Mouse (Mus musculus) cerebellum, postnatal 14 days (tissue): ENCODE results near the gene Ror2.
A peak's percentile ranks its signal among the peaks of the same experiment; 100 is the strongest.

Source experiments
- DNase-seq, 2 experiments: peaks; one replicate each; pipeline ENCODE4 v3.0.0; 2021; ENCODE audit warnings: mixed read lengths in 2 of 2

Gene Ror2

DNA sequence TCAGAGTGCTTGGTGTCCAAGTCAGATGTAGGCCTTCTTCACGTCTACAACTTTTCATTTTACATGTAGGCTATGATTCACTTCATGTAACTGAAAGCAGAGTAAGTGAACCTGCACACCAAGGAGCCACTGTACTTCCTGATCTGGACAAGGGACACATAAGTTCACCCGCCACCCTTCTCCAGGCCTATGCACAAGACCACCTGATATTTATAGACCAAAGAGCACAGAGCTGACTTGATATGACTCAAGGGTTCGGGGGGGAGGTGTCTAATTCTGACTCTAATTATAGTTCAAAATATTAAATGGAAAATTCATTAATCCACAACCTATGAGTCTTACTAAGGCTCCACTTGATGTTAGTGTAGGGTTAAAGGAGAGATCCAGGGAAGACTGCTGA is 14.3 kb downstream of the Ror2 start:
- DNase-seq = no peak

DNA sequence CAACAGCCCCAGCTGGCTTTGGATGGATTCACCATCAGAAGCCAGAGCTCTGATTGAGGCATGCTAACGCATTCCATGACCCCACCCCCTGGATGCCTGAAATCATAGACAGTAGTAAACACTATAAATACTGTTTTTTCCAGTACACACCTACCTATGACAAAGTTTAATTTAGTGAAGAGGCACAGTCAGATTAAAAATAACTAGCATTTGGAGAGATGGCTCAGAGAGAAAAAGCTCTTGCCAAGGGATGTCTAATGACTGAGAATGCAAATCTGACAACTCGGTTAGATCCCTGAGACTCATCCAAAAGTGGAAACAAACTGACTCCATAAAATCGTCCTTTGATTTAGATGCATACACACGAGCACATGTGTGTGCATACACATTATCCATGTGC is 15.4 kb downstream of the Ror2 start:
- DNase-seq = no peak

DNA sequence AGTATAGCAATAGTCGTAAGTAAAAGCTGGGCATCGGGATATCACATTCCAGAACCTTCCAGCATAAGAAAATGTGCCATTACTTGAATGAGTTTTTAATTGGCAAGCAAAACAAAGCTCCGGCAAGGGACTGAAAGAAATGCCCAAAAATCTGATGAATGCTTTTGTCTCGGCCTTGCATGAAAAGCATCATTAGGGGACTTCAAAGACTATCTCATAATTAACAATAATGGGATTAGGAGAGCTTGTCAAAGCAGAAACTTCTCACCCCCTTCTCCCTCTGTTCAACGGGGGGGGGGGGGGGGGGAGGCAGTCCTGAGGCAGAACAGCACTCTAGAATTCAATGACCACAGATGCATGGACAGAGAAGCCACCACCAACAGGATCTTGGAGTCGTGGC is 17.4 kb downstream of the Ror2 start:
- DNase-seq = no peak

- no peak for DNase-seq
These were observed 18.1 kb downstream of the Ror2 start for GRCm38 (mm10) chr13:53267849-53268248.

DNA sequence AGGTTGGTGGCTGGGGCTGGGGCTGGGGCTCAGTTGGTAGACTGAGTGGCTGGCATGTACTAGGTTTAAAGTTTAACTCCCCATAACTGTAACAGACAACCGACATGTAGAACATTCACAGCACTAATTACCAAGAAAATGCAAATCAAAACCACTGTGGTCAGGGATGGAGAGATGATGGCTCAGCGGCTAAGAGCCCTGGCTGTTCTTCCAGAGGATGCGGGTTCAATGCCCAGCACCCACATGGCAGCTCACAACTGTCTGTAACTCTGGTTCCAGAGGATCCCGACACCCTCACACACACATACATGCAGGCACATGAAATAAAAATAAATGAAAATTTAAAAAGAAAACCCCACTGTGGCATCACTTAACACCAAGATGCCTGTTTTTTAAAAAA is 18.8 kb downstream of the Ror2 start:
- no peak for DNase-seq

- DNase-seq = no peak
These were observed 19.4 kb downstream of the Ror2 start for GRCm38 (mm10) chr13:53266543-53266951.

GRCm38 (mm10) chr13:53264896-53265295 is 21.0 kb downstream of the Ror2 start:
- no peak for DNase-seq

DNA sequence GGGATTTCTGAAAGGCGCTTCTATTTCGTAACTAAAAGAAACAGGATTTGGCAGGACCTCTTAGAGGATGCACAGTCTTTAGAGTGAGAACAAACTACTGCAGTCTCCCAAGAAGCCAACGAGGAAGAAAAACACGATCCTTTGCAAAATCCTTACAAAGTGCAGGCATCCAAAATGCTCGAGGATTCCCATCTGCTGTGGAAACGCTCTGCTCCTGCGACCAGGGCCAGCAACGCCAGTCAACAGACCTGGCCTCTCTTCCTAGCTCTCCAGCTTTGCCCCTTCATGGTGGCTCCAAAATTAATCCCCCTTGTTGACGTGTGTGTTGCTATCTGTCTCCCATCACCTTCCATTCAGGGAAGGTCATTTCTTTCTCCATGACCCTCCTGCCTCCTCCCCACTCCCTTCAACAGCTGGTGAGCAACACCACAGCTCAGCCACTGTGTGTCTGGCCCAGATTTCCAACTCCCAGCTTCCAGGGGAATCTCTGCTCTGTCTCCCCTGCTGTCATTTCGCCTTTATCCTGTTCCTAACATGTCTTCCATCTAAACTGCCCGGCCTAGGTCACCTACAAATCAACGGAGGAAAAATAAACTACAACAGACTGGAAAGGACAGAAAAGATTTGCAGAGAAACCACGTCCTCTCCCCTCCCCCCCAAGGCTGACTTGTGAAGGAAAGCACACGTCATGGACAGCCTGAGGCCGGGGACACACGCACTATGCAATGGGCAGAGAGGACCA is 23.2 kb downstream of the Ror2 start:
- DNase-seq = no peak

- DNase-seq = peak; percentile 34 to 46
These were observed 24.7 kb downstream of the Ror2 start for GRCm38 (mm10) chr13:53261106-53261771.

GRCm38 (mm10) chr13:53258943-53259342 is 27.0 kb downstream of the Ror2 start:
- DNase-seq = no peak

DNA sequence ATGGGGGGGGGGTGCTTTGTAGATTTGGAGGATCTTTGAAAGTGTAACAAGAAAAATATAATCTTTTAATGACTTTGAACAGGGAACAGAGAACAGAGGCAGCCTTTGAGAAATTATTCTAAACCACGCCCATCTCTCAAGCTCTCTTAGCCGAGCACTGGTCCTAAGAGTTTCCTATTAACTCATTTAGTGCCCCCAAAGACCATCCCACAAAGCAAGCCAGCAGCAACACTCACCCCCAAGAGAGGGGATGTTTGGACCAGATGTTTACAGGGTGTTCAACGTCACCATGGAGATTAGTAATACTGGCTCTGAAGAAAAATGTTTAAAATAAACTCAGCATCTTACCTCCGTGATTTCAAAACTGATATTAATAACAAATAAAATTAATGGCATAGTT is 27.4 kb downstream of the Ror2 start:
- no peak for DNase-seq

- DNase-seq = no peak
These were observed 32.7 kb downstream of the Ror2 start for GRCm38 (mm10) chr13:53253255-53253654.

DNA sequence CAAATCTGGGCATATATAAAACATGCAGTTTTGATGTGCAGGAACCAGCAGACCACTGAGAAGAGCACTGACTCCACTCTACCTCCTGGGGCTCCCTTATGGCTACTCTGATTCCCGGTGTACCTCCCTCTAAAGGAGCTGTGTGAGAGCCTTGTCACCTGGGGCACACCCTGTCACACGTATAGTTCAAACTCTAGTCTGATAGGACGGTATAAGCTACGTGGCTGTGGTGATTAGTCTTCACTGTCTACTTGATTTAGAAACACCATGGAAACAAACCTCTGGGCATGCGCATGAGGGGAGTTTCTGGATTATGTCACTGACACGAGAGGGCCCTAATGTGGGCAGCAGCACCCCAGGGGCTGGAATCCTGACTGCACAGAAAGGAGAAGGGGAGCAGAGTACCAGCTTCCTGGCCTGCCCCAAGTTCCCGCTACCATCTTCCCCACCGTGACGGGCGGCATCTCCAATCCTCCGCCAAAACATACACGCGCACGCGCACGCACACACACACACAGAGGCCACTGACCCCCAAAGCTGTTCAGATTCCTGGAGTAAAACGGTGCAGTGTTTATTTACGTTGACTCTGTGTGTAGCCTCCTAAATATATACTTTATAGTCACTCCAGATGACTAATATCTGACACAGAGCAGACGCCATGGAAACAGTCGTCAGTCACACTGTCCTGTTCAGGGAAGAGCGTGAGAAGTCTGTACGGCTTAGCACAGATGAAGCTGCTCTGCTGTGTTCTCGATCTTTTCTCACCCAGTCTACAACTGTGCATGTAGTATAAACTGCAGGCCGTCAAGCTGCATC is 37.1 kb downstream of the Ror2 start:
- DNase-seq = no peak

DNA sequence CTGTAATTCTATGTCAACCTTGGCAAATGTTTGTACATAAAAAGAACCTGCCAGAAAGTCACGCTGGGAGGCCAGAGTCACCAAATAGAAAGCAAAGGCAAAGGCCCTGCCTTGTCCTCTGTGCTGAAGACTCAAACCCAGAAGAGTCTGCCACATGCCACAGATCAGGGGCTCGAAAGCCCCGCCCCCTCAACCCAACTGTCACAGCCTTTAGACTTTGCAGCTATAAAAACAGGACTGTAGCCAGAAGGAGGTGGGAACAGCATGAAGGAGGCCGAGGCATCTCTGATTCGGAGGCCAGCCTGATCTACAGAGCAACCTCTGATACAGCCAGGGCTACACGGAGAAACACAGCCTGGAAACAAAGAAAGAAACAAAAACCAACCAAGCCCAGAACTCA is 37.8 kb downstream of the Ror2 start:
- peak in 1 of 2 experiments; percentile 24 for DNase-seq

DNA sequence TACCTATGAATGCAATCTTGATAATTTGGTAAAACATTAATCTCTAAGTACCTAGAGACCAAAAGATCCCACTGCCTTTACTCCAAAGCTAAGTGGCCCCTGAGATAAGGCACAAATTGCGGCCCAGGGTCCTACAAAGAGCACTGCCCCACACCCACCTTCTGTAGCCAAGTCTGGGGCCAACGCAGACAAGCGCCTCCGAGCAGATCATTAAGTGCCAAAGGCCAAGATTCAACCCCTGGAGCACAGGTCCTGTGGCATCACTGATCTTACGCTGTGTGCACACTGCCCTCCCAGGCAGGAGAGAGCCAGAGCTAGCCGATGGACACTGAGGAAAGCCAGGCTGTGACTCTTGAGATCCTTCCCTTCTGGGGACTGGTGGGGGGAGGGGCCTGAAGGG is 38.7 kb downstream of the Ror2 start:
- no peak for DNase-seq

DNA sequence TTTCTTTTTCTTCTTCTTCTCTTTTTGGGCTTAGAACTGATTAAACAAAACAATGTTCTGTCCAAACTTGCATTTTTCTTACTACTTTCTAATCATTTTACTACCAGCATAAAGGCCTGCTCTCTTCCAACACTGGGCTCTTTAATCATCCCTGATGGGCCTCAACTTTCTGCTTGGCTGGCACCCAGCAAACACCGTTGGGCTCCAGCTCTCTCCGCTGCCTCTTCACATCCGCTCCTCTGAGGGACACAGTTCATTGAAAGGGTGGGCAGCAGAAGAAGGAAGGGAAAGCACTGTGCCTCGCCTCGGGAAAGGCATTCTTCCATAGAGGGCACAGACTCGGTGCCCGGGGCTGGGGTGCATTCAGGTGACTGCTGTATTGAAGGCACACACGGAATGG is 41.8 kb downstream of the Ror2 start:
- DNase-seq = no peak

DNA sequence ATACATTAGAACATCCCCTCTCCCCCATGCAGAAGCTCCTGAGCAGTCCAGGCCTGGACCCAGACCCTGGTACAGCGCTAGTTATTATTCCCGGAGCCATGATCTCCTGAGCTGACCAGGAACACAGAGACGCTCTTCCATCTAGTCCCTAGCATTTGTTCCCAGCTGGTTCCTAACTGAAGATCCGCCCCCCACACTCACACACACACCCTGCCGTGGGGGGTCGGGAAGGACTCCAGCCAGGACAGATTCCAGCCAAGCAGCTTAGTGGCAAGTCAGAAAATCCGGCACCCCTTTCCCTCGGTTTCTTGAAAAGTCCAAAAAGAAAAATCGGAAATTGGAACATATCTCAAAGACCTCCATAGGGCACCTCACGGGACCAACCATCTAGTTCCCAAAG is 48.5 kb downstream of the Ror2 start:
- peak; percentile 38 to 54 for DNase-seq

DNA sequence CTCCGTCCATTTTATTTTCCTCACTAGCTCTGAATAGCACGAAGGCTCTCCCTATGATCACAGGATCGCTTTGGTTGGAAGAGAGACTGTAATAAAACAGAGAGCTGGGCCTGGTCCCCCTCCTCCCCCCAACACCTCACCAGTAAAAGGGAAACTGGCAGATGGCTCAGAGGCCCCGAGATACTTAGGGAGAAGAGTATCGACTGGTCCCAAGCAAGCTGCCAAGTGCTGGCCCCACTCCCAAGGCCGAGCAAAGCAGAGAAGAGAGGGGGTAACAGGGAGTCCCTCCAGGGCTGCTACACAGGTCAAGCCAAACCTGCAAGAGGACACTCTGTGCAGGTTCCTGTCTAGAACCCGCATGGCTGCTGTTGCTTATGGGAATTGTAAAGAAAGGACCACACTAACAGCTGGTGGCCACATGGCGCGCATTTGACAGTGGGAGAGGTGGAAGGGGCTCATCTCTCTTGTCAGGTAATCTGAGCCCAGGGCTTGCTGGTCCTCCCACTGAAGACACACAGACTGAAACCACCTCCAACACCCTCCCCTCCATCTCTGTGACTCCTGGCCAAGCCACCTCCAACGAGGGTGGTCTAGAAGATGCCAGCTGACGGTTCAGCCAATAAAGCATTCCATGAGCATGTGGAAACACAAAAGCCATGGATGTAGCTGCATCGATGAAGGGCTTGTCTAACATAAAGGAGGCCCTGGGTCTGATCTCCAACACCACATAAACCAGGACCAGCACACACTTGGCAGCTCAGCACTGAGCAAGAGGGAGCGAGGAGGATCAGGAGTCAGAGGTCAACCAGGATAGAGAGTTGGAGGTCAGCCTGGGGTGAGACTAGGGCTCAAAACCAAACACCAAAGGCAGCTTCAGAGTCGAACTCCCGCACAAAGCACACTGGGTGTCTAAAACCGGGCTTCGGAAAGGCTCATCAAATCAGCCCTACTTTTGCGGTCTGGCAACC is 49.2 kb downstream of the Ror2 start:
- peak; percentile 78 to 82 for DNase-seq

DNA sequence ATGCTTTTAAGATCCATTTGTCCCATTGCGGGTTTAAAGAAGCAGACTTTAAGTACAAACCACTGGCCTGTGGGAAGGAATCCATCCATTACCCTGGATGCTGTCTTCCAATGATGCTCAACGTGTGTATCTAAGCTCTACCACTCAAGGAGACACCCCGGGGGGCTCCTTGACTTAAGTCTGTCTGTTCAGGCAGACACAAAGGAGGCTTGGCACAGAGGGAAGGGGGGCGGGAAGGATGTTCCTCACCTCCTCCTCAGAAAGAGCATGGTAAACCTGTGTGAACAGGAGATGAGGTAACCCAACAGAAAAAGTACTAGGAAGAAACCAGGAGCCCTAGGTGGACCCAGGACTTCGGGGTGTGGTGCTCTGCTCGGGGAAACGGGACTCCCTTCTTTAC is 50.0 kb downstream of the Ror2 start:
- no peak for DNase-seq

DNA sequence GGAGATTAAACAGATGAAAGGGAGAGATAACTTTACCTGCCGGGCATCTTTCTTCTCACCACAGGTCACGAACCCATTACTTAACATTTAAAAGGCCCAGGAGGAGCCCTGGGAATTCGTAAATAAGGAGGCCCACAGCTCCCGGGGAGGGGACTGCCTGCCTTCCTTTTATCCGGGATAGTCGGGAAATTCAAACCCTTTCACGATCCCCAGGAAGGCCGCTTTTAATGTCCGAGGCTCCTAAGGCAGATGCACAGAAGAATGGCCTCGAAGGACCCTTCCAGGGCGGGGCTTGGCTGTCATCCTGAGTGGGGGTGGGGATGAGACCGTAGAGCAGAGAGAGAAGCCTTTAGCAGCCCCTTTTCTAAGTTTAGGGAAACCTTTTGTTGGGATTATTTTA is 51.1 kb downstream of the Ror2 start:
- peak; percentile 33 to 60 for DNase-seq

- DNase-seq = no peak
These were observed 51.8 kb downstream of the Ror2 start for GRCm38 (mm10) chr13:53233826-53234786.
